Mouse (Mus musculus) ovary, adult 18-20 months (tissue): ENCODE measurements around the gene Scrt2.

ENCODE experiments used
- DNase-seq: peaks from one replicate; pipeline ENCODE4 v3.0.0; 2022; ENCODE audit warnings: low spot score, mixed read lengths

The Scrt2 gene

DNA sequence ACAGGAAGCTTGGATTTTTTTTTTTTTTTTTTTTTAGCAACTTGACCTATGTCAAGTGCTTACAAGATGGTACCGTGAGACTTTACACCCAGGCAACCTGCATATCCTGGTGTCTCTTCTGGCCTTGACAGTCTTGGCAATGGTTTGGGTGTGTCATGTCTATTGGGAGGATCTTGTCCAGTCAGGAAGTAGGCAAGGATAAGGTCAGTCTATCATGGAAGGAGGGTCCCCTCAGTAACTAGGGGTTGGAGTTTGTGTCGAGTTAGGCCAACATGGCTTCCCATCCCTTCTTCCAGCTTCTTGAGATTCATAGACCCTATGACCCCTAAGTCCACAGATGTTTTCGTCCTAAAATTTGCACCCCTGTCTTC, 24.9 kb downstream of the Scrt2 start:
- DNase-seq, result no peak

DNA sequence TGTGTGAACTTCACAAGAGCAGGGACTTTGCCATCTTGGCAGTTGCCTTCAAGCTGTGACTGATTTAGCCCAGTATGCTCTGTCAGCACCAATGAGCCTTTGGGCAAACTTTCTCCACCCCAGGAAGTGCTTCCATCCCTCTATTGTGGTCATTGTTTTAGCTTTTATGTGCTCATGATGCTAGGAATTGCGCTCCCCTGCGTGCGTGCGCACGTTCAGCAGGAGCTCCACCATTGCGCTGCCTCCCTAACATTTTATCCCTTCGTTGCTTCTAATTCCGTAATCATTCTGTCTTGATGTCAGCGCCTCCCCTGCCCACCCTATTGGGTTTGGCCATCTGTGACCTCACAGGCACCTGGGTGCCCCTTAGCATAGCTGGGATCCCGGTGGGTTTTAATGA, 25.3 kb downstream of the Scrt2 start:
- no peak for DNase-seq

DNA sequence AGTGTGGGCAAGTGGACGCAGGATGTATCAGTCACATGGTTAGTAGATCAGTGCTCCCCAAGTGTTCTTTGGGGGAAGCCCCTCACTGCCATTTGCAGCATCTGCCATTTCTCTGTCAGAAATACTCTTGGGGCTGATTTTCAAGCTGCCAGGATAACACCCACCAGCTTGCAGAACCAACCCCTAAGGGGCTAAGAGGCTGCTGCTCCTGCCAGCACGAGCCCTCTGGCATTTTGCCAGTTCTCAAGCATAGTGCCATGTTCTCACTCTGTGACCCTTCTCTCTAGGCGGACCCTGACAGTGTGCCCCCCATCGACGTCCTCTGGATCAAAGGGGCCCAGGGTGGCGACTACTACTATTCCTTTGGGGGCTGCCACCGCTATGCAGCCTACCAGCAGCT, 27.4 kb downstream of the Scrt2 start:
- no peak for DNase-seq

DNA sequence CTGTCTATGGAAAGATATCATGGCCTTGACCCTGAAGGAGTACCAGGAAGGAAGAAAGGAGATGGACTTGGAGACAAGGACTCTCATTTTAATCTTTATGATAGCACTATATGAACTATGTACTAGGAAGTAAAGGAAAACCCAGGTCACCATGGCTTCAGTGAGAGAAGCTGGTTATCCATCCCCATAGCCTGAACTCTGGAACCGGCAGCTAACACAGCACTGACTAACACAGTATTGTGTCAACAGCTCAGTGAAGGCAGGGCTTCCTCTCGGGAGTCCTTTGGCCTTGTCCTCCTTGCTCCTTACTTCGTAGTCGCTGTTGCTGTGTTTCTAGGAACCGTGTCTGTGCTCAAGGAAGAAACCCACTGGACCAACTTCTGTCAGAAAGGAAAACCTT, 28.1 kb downstream of the Scrt2 start:
- DNase-seq, result no peak

DNA sequence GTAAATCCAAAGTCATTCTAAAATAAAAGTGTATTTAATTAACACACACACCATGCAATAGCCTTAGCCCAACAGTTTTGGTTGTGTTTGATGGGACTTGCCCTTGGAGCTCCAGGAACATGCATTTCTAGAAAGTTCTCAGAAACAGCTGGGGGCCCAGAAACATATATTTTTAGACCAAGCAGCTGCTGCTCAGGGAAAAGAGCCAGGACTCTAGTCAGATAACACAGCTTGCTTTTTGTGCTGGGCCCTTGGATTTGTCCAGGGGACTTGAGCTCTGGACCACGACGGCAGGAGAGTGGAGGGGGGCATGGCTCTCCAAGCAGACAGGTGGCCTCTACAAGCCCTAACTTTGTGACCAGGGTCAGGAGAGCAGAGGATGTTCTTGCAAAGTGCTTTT, 30.0 kb downstream of the Scrt2 start:
- DNase-seq, result no peak

DNA sequence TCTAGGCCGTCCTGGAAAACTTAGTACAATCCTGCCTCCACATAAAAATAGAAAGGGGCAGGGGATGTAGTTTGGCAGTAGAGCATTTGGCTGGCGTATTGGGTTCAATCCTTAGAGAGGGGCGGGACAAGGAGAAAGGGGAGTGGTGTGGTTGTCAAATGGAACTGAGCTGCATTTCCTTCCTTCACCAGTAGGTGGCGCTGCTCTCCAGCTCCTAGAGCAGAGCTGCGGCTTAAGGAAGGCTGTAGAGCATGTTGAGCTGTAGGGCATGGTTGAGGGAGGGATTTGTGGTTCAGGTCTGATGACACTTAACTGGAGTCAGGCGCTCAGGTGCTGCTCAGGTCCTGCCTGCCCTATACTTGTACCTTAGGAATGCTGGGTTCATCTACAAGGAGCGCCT, 30.6 kb downstream of the Scrt2 start:
- peak; percentile 69 for DNase-seq

DNA sequence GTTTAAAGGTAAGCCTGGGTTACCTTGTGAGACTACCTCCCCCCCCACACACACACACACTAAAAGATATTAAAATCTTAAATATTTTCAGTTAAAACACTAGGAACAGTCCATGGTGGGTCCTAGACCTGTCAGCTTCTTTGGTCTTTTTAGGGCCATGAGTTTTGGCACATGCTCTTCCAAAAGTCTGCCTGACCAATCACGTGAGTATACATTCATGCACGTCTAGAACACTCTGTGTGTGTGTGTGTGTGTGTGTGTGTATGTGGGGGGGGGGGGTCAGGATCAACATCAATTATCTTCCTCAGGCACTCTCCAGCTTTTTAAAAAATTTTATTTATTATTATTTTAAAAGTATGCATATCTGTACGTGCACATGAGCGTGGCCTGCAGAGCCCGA, 31.2 kb downstream of the Scrt2 start:
- DNase-seq, result no peak

DNA sequence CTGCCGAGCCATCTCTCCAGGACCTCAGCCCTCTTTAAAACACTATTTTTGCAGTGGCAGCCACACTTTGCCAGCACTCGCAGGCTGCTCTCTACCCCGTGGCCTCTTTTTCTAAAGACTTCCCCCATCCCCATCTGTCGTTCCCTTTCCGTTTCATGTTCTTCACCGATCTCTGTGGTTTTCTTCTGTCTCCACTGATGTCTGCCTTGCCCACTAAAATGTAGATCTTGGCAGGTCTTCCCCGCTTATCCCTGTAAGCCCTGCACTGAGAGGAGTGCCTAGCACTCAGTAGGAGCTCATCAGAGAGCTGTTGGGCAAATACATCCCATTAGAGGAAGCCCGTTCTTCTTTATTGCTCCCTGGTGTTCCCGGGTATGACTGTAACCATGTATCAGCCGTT, 31.6 kb downstream of the Scrt2 start:
- DNase-seq, result no peak

DNA sequence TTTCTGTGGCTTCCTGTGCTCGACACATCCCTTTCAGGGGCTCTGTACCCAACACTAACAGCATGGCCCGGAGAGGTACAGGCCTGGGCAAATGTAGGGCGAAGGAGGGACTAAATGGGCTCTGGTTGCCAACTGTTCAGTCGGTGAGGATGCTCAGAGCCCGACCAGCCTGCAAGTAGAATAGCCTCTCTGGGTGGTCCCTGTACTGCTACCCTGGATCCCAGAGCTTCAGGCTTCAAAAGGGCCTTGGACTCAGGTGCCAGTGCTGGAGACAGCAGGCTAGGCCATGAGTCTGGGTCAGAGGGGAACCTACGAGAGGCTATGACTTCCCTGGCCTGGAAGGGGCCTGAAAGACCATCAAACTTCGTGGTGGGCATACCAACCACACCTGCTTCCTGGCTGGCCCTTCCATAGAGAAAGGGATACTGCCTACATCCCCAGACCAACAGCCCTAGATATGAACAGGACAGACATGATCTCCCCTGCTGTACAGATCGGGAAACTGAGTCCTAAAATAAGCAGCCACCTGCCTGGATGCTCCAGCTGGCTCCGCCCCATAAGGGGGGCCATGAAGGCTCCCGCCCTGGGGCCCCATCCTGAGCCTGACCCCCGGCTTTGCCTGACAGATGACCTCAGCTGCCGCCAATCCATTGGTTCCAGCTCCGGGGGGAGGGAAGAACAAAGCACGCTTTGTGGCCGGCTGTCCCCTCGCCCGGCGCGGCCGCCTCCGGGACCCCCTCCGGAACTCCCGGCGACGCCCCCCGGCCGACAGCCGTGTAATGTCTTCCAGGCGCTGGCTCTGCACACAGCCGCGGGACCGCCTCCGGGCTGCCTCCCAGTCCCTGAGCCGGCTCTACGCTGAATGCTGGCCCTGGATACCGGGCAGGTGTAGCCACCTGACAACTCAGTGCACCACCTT, 33.0 kb downstream of the Scrt2 start:
- DNase-seq, result no peak

DNA sequence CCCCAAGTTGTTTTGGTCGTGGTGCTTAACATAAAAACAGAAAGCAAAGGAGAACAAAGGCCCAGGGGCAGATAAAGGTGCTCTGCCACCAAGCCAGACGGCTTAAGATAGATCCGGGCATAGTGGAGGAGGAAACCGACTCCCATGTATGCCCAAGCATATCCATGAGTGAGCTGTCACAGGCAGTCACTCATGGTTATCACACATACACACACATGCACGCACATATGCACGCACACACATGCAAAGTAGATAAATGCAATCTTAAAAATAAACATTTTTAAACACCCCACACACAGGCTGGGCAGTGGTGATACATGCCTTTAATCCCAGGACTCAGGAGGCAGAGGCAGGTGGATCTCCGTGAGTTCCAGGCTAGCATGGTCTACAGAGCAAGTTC, 36.4 kb downstream of the Scrt2 start:
- DNase-seq, result no peak

DNA sequence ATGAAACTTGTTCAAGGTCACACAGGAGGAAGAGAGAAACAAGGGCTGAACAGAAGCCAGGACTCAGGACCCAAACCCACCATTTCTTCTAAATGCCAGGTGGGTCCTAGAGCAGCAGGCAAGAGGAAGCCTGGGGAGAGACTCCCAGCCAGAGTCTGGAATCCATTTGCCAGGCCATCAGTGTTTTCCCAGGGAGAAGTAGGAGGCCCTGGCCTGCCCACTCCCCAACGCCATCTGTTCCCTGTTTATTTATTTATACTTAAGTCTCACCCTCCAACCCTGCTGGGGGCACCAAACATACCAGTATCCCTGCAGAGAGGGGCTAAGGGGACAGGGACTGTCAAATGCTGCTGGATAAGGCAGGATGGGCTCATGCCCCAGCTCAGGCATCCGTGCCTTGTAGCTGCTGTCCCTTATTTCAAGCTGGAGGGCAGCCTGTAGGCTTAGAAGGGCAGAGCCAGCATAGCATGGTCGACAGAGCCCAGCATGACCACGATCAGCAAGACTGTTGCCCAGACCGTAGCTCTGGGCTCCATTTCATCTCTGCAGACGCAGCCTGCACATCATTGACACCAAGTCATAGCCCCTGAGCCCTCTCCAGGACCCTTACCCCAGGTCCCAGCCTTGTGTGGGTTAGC, 38.0 kb downstream of the Scrt2 start:
- DNase-seq, result no peak

DNA sequence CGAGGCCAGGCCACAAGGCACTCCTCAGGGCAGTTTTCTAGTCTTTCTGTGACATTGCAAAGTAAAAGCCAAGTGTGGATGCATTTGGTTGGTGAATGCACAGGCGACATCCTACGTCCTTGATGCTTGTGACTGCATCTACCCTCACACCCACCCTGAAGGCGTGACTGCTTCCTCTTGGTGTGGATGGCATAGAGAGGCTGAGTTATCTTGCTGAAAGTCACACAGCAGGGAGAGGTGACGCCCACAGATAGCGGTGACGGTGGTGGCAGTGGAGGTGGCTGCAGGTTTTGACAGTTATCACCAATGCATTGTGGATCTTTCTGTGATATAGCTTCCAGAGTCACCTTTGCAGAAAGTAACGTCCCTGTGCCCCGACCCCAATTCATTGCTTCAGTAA, 41.6 kb downstream of the Scrt2 start:
- DNase-seq, result no peak

DNA sequence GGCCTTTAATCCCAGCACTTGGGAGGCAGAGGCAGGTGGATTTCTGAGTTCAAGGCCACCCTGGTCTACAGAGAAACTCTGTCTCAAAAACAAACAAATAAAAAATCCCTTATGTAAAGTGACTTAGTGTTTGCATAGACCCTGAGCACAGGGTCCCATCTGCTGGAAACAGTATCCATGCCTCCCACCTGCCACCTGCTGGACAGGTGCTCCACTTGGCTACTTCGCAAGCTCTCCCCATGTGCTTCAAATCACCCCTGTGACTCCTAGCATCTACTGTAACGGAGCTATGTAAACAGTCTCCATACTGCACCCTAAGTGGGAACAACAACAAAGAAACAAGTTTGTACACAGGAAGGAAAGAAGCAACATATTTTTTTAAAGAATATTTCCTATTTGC, 47.3 kb downstream of the Scrt2 start:
- DNase-seq, result no peak

DNA sequence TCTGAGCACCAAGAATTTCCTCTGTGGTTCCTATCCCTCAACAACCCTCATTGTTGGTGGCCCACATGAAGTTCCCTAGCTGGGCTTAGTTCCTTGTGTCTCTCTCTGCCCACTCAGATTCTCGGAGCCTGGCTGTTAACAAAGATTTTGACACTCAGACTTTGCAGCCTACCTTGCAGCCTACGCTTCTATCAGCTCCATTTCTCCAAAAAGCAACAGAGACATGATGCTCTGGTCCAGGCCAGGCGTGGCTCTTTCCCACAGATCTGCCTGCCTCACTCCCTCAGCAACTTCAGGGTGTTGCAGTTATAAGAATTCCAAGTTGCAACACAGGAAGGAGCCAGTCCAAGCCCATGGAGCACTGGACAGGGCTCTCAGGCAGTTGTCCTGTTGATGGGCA, 48.4 kb downstream of the Scrt2 start:
- no peak for DNase-seq

DNA sequence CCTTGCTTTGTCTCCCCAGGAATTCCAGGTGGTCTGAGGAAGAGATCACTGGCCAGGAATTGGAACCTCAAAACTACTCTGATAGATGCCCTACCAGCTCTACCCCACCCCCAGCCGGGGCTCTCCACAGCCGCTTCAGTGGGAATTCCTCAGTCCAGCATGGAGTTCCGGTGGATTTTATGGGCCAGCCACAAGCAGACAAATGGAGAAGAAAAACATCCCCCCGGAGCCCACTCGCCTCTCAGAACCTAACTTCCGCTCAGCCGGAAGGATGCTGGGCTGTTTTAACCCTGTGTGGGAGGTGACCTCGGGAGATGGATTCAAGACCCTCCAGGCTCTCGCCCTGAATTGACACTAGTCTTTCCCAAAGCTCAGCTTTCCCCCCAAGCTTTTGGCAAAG, 50.7 kb downstream of the Scrt2 start:
- DNase-seq, result no peak

DNA sequence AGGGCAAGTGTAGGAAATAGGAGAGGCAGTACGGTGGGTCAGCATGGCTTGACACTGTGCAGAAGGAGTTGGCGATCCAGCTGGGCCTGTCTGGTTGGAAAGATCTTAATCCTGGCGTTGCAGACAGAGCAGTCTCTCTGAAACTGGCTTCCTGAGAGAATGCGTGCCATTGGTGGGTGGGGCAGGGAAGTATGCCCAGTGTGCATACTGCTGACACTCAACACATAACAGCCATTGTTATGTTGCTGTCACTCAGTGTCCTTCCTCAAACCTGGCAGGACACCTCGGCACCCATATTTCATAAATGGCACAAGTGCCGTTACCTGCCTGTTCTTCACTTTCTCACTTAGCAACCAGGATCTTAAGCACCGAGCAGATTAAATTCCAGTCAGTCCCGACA, 51.4 kb downstream of the Scrt2 start:
- DNase-seq, result no peak

DNA sequence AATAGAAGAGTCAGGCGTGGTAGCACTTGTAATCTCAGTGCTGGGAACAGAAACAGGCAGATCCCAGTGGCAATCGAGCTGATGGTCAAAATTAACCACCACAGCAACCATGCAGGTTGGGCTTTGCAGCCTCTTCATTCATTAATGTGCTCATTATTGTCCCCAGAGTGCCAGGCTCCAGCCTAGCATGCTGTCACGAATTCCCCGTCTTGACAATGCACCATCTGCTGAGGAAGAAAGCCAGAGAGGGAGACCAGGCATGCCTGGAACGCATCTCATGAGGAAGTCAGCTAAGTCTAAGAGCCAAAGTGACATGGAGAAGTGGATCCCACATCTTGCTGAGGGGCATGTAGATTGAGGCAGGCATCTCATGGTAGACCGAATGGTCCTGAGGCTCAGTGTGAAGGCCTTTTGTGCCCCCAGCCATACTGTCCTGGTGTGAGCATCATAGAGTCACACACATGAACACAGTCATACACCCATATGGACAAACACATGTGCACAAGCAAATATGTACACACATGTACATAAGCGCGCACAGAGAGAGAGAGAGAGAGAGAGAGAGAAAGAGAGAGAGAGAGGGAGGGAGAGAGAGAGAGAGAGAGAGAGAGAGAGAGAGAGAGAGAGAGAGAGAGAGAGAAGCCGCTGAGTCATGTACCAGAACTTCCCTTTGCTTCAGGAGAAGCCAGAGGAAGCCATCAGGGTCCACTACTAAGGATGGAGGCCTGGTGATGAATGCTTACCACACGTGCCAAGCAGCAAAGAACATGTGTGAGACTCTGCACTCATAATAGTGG, 58.1 kb downstream of the Scrt2 start:
- no peak for DNase-seq

DNA sequence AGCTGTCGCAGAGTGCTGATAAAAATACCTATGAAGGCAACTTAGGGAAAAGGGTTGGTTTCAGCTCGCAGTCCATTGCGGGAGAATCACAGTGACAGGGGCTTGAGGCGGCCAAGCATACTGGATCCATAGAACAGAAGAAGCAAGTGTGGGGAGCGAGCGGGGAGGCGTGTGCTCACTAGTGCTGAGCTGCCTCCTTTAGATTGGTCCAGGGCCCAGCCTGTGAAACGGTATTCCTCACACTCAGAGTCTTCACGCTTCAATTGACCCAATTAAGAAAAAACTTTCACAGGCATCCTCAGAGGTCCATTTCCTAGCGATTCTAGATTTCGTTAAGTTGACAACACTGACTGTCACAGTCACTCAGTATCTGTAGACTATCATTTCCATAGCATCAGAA, 59.6 kb downstream of the Scrt2 start:
- no peak for DNase-seq

DNA sequence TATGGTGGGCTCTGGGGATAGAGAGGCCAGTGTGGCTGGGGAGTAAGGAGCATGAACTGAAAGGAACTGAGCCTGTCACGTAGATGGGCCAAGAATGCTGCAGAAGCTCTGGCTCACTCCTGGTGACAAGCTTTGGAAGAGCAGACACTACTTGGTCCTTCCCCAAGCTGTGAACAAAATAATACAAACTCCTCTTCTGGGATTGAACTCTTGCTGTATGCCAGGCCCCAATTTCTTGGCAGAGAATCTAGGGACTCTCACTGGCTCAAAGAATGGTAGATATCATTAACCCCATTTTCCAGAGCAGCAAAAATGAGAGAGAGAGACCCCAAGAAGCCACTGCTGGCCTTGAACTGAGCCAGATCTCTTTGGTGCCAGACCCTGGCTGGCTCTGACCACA, 60.2 kb downstream of the Scrt2 start:
- DNase-seq, result no peak

DNA sequence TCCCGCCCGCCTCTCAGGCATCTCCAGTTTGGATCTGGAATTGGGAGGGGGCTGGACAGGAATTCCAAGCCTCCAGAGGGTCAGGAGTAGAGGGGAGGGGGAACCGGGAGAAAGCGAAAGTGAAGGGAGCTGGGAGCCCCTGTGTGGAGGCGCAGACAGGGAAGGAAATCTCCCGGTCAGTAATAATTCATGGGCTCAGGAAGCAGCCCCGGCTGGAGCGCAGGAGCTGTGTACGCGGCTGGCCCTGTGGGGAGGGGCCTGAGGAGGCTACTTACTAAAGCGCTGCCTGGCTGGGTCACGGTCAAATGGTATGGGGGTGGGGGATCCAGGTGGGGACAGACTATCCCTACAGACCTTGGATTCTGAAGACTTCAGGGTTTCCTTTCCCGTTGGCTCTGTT, 60.7 kb downstream of the Scrt2 start:
- DNase-seq, result no peak

DNA sequence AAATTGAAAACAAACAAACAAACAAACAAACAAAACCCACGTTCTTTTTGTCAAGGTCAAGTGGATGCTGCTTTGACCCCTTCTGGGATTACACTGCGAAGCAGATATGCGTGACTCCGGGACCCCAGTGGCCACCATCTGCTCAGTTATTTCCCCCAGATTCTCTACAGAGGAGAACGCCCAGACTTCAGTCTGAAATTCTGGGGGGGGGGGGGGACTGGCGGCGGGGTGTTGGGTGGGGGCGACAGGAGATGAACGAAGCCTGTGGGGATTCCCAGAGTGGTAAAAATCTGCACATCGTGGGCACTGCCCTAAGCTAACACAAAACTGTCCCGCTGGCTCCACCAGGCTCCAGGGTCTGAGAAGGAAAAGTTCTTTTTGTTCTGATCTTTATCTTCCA, 61.2 kb downstream of the Scrt2 start:
- DNase-seq, result no peak

DNA sequence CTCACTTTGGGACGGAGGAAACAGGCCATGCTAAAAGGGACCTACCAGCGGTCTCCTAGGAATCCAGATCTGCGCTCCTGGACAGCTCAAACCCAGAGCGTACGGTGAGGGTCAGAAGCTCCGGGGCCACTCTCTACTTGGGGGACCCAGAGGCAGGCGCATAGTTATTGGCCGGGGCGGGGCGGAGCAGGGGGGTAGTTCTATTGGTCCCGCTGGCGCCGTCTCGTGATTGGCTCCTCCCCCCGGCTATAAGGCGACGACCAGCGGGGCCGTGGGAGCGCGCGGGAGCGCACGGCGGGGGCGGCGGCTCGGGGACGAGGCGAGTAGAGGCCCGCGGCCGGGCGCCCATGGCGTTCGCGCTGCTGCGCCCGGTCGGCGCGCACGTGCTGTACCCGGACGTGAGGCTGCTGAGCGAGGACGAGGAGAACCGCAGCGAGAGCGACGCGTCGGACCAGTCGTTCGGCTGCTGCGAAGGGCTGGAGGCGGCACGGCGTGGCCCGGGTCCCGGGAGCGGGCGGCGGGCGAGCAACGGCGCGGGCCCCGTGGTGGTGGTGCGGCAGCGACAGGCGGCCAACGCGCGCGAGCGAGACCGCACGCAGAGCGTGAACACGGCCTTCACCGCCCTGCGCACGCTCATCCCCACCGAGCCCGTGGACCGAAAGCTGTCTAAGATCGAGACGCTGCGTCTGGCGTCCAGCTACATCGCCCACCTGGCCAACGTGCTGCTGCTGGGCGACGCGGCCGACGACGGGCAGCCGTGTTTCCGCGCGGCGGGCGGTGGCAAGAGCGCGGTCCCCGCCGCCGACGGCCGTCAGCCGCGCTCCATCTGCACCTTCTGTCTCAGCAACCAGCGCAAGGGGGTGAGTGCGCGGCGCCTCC, 62.2 kb downstream of the Scrt2 start, which contains the start of gene Tcf15:
Tcf15 (plus strand) TSS at position 283 of the 879 bp plus-strand sequence.
- DNase-seq, result peak; percentile 37
